Mouse (Mus musculus): ENCODE measurements around the gene Terf2.
A peak's percentile ranks its signal among the peaks of the same experiment; 100 is the strongest.
"Not testable (repeated sequence)": the region's sequence is repeated elsewhere in the genome, so short reads cannot be mapped to it uniquely, and the experiment has no call there.

Terf2 gene

DNA sequence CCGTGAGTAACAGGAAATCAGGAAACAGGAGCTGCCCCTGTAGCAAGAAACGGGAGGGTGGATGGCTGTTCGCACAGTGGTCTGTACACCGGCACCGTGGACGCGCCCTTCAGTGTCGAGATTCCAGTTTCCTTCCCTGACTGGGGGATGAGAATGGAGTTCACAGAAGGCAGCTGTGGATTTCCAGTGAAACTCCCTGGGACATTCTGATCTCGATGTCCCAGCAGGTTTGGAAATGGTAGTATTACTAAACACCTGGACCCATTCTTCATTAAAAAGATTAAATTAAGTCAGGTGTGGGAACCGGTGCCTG is 18.6 kb upstream of the Terf2 start:
- no peak for DNase-seq (ENCODE audit: extremely low read depth, insufficient read length, low spot score)

DNA sequence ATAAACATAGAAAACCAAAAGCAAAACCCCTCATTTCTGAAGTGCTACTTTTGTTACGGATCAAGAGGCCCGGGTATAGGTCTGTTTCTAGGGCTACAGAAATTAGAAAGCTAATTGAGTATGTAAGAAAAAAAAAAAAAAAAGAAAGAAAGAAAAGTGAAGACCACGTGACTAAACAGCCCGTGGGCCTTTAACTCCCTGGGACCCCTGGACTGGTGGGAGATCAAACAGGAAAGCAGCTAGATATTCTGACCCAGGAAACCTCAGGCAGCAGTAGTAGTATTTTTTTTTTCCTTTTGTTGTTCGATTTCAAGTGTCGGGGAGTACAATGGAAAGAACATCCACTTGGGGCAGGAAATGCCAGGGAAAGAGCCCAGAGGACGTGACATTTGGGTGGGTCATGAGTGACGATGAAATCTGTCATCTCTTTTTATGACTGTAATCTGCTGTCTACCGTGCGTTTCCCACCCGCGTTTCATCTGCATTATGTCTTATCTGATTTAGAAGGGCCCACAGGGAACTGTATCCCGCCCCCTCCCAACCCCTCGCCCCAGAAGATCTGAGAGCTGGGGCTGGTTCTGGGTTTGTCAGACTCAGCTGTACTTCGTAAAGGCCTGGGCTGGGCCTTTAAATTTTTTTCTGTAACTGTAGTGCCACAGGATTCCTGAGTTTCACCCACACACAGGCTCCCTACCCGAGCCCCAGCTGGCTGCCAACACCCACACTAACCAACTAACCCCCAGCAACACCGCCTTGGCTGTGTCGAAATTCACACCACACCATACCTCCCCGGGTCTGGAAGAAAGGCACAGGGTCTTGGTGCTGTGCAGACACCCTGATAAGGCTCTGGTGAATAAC is 18.0 kb upstream of the Terf2 start:
- peak; percentile 60 for DNase-seq (ENCODE audit: extremely low read depth, insufficient read length, low spot score)

DNA sequence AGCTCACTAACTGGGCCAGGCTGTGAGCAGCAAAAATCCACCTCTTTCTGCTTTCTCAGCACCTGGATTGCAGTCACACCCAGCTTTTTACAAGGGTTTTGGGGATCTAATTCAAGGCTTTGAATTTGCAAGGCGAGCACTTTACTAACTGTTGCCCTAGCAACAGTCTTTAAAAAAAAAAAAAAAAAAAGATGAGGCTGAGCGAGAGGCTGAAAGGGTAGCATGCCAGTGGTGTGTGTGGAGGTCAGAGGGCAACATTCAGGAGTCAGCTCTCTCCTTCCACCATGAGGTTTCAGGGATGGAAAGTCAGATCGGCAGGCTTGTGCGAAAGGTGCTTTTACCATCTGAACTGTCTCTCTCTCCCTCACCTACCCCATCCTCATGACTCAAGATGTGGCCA is 16.9 kb upstream of the Terf2 start:
- DNase-seq (ENCODE audit: extremely low read depth, insufficient read length, low spot score) = no peak

DNA sequence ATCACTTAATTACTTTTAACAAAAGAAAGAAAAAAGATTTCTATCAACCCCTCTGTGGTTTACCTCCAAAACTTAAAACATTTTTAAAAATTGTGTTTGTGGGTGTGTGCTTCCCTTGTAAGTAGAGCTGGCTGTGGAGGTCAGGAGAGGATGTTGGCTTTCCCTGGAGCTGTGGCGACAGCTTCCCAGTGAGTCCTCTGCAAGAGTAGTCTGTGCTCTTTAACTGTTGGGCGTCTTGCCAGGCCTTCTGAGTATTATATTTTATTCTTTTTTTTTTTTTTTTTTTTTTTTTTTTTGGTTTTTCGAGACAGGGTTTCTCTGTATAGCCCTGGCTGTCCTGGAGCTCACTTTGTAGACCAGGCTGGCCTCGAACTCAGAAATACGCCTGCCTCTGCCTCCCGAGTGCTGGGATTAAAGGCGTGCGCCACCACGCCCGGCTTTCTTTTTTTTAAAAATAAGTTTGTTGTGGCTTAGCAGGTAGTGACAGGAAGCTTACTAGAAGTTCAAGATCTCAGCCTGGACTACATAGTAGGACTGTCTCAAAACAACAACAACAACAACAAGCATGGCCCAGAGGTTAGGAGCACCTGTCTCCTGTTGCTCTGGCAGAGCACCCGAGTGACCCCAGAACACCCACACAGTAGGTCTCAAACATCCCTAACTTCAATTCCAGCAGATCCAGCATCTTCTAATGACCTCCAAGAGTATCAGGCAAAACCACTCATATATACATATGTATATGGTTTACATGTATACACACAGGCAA is 15.2 kb upstream of the Terf2 start:
- DNase-seq (ENCODE audit: extremely low read depth, insufficient read length, low spot score) = no peak

DNA sequence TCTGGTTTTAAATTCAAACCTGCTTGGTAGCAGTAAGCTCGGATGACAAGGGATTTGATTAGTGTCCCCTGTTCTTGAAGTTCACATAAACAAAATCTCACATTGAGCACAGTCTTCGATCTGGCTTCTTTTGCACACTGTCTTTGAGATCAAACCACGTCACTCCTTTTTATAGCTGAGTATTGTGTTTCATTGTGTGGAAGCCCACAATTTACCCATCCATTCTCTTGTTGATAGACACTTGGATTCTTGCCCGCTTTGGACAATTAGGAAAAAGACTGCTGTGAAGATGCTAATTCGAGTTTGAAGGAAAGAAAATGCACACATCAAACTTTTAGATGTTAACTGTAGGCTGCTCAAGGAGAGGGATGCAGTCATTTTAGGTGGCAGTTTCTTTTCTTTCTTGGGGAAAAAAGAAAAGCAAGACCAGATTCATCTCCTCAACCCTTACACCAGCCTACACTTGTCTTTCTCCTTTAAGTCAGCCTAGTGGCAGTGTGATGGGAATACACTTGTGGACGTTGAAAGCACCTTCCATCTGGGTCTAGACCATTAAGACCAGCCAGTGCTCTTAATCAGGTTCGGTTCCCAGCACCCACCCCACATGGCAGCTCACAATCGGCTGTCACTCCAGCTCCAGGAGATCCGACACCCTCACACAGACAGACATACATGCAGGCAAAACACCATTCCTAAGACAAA is 14.4 kb upstream of the Terf2 start:
- DNase-seq (ENCODE audit: extremely low read depth, insufficient read length, low spot score) = no peak

DNA sequence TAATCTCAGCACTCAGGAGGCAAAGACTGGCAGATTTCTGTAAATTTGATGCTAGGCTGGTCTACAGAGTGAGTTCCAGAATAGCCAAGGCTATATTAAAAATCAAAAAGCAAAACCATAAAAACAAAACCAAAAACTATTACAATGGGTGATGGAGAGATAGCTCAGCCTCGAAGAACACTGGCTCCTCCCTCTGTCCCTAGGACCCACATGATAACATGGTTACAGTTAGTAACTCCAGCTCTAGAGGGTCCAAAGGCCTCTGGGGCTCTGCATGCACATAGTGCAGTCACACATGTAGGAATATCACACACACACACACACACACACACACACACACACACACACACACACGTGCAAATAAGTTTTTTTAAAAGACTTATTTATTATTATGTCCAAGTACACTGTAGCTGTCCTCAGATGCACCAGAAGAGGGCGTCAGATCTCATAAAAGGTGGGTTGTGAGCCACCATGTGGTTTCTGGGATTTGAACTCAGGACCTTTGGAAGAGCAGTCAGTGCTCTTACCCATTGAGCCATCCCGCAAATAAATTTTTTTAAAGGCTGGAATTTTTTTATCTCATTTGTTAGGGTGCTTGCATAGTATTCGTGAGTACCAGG is 13.6 kb upstream of the Terf2 start:
- DNase-seq (ENCODE audit: extremely low read depth, insufficient read length, low spot score) = no peak

DNA sequence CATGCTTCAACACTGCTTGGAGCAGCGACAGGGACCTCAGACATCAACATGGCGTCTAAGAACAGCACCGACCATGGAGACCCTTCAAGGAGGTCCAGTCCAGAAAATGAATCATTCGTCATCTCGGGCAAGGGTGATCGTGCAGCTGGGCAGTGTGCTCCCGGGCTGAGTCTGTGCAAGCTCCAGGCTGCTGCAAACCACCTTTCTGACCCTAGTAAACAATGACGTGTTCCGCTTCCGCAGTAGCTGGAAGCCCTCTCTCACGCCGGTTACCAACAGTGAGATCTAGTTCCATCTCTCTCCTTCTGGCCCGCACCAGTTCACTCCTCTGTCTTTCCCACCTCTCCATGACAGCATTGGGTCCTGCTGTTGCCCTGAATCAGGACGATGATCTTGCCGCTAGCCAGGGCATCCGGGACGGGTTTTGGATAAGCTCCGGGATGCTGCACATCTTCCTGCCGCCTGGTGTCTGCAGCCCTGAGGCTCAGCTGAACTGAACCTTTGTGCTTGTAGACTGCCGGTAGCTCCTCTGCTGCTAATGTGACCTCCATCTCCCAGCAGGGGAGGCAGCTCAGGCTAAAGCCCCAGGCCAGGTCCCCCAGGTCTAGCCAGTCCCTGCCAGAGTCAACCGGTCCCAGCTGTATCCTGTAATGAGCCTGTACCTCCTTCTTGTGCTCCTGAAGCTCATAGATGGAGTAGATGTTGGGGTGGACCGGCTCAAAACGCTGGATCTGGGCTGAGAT is 12.8 kb upstream of the Terf2 start:
- DNase-seq (ENCODE audit: extremely low read depth, insufficient read length, low spot score) = no peak

DNA sequence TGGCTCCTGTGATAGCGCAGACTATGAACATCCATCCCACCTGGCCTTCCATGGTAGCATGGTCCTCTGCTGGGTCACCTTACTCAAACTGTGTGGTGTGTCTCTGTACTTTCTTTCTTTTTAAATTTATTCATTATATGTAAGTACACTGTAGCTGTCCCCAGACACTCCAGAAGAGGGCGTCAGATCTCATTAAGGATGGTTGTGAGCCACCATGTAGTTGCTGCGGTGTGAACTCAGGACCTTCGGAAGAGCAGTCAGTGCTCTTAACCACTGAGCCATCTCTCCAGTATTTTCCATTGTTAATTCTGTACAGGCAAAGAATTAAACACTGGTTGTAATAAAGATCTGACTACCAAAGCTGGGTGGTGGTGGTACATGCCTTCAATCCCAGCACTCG is 11.7 kb upstream of the Terf2 start:
- DNase-seq (ENCODE audit: extremely low read depth, insufficient read length, low spot score) = not testable (repeated sequence)

DNA sequence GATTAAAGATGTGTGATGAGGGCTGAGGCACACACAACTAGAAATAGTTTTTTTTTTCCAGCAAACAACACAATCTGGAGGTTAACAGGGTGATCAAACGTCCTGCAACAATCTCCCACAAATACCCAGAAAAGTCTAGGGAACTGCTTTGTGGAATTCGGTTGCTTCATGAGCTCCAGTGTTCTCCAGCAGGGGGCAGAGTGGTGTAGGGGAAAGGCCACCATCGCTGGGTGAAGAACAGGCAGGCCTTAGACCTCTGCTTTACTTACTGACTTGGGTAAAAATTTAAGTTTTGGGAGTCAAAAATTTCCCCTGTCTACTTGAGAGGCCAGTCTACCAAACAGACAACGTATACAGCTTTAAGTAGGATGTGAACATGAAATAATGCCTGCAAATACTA is 8.2 kb upstream of the Terf2 start:
- DNase-seq (ENCODE audit: extremely low read depth, insufficient read length, low spot score) = no peak

DNA sequence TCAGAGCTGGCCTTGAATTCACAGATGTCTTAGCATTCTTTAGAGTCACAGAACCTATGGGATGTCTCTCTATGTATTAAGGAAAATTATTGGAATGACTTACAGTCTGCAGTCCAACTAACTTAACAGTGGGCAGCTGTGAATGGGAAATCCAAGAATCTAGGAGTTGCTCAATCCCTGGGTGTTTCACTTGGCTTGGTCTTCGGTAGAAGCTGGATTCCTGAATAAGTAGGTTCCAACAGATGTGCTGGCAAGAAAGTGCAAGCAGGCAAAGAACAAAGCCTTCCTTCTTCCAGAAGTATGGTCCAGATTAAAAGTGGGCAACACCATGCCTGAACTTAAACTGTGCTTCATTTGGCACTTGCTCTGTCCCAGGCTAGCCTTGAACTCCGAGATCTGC is 4.3 kb upstream of the Terf2 start:
- DNase-seq (ENCODE audit: extremely low read depth, insufficient read length, low spot score) = peak; percentile 46

DNA sequence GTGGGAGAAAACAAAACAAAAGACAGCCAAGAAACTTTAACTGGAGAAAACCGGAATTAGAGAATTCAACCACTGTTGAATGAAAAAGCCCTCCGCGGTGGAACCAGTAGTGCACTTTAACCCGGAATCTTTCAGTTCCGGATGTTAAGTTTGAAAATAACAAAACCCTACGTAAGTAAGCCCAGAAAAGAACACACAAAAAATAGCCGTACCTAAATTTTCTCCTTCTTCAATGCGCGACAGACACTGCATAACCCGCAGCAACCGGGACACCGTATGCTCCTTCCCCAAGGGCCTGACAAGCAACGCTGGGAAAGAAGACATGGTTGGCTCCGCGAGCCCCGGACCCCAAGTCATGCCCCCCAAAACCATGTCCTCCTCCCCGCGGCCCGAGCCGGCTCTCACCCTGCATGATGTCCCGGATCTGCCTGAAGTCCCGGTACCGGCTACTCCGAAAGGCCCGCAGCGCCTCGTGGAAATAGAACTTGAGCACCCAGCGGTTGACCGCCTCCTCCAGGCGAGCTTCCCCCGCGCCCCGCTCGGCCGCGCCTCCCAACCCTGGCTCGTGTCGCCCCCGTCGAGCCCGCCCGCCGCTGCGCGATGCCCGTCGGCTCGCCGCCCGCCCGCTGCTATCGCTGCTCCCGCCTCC is 506 bp downstream of the Terf2 start:
- no peak for DNase-seq (ENCODE audit: extremely low read depth, insufficient read length, low spot score)

DNA sequence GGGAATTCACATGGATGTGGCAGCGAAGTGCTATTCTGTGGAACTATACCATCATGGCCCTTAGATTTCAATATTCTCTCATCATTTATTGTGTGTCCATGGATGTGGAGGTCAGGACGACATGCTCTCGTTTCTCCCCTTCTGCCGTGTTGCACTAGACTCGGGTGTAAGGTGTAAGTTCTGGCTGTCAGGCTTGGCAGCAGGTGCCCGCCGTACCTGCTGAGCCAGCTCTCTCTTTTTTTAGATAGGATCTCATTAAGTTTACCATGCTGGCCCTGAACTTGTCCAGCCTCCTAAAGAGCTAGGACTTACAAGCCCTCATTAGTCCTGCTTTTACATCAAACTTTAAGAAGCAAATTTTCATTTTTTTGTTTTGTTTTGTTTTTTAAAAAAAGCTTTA is 5.8 kb downstream of the Terf2 start:
- no peak for DNase-seq (ENCODE audit: extremely low read depth, insufficient read length, low spot score)

DNA sequence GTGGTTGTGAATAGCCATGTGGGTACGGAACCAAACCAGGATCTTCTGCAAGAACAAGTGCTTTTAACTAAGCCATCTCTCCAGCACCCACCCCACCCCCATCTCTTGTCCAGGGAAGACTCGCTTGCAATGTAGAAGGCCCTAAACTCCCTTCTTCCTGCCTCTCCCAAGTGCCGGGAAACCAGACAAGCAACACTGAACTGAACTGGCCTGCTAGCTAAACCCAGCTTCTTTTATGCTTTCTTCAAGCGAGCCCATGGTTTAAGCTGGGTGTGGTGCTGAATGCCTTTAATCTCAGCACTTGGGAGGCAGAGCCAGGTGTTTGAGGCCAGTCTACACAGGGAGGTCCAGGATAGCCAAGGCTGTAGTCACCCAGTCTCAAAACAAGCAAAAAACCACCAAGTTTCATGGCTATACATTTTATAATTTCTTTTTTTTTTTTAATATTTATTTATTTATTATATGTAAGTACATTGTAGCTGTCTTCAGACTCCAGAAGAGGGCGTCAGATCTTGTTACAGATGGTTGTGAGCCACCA is 7.8 kb downstream of the Terf2 start:
- no peak for DNase-seq (ENCODE audit: extremely low read depth, insufficient read length, low spot score)

DNA sequence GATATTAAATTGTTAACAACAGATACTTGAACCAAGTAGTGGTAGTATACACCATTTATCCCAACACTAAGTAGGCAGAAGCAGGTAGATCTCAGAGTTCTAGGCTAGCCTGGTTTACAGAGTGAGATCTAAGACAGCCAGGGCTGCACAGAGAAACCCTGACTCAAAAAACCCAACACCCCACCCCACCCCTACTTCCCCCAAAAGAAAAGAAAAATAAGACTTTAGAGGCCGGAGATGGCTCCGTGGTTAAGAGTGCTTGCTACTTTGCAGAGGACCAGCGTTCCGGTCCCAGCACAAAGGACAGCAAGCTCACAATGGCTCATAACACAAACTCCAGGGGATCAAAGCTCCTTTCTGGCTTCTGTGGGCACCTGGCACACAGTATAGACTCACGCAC is 10.3 kb downstream of the Terf2 start:
- no peak for DNase-seq (ENCODE audit: extremely low read depth, insufficient read length, low spot score)

DNA sequence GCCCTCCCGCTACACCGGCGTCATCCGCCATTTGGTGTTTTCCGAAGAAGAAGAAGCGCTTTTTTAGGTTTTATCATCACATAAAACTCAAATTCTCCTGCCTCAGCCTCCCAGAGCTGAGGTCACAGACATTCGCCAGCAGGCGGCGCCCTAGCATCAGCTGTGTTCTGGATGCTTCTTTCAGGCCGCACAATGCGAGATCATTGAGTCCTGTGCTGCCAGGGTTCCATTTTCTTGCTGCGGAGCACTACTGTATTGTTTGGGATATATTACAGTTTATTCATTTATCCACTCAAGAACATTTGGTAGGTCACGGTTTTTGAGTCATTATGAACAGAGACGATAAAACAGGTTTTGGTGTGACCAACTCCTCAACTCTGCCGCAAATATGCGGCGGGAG is 11.0 kb downstream of the Terf2 start:
- no peak for DNase-seq (ENCODE audit: extremely low read depth, insufficient read length, low spot score)

DNA sequence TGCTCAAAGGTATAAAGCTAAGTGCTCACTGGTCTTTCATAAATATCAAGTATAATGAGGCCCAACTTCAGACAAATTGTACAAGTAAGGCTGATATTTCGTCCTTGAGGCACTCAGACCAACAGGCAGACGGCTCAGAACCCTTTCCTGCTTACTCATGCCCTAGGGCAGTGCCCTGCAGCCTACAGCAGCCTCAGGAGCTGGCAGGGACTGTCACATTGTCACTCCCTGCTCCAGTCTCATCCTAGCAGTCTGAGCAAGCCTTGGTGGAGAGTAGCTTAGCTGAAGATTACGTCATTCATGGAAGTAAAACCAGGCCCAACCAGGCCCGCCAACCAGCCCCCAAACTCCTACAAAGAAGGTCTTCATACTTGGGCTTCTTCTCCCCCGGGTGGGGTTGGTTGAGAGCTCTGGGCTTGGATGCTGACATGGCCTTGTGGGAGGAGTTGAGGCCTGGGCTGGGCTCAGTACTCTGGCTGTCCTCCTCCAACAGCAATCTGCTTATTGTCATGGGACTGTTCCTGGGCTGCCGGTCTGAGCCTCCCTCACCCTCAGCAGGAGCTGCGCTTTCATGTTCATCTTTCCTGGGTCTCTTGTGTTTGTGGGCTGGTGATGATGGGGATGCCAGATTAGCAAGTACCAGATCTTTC is 20.0 kb downstream of the Terf2 start:
- no peak for DNase-seq (ENCODE audit: extremely low read depth, insufficient read length, low spot score)

DNA sequence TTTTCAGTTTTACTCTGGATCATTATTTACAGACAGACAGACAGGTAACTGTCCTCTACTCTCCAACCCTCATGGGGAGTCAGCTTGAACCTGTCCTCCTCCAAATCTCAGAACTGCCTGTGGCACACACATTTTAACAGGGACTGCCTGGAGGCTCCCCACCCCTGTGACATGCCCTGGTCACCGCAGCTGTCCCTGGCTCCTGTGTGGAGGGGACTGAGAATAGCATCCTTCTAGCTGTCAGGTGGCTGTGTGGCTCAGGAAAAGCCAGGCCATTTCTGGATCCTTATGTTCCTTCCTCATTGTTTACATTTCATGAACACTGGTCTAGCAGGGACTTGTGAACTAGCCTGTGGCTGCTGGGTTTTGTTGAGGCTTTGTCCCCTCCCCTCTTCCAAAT is 22.2 kb downstream of the Terf2 start:
- no peak for DNase-seq (ENCODE audit: extremely low read depth, insufficient read length, low spot score)

DNA sequence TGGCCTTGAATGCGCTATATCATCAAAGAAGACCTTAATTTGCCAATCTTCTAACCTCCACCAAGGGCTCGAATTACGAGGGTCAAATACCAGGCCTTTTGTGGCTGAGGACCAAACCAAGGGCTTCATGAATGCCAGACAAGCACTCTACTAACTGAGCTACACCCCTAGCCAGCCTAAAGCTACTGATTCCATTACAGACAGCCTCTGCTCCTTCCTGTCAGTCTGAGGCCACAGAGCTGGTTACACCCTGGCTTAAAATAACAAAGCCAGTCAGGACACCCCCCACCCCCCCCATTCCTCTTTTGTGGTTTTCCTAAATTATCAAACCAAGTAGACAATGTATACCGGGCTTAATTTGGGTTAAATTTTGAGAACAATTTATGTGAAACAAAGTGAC is 22.6 kb downstream of the Terf2 start:
- DNase-seq (ENCODE audit: extremely low read depth, insufficient read length, low spot score) = no peak

Data from 3134 (cell line).